Mouse (Mus musculus) heart, adult 9 months (tissue): ENCODE measurements at regions not wholly inside any gene's neighbourhood (a gene's known extent, or its start where the extent isn't known, plus 50 kb on each side); places are given as distances from the start of the nearest gene placed in this dataset.

Source experiments
- DNase-seq, 2 experiments: peaks; one replicate each; pipeline ENCODE4 v3.0.0; 2022; ENCODE audit warnings: low spot score in 2 of 2

DNA sequence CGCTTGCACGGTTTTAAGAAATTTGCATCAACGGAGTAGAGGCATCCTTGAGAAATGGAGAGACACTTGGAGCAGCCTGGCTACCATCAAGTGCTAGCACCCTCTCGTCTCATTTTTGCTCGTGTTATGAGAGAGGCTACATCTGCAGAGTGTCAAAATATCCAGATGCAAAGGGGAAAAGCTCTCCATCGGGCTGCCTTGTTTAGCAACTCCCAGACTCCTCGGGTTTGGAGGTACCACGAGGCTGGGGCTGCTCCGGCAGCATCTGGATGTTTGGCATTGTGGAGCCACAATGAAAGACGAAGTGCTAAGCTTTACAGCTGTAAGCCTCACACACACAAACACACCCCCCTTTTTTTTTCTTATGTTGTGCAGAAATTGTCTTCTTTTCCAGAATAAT, 270.5 kb upstream of the Gm765 start:
- no peak for DNase-seq

DNA sequence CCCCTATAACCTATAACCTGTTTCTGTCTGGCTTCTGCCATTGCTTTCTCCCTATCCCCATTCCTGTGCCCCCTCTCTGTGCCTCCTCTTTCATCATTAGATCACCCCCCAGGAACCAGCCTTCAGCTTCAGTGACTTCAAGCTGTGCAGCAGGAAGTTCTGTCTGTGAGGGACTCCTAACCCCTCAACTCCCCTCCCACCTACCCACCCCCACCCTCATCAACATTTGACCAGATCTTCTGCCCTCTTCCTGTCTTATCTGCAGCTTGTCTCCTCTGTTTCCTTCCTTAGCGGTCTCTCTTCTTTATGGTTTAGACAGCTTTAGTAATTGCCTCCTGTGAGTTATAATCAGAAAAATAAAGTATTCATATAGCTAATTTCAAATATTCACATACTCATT, 266.6 kb upstream of the Gm765 start:
- DNase-seq: no peak

DNA sequence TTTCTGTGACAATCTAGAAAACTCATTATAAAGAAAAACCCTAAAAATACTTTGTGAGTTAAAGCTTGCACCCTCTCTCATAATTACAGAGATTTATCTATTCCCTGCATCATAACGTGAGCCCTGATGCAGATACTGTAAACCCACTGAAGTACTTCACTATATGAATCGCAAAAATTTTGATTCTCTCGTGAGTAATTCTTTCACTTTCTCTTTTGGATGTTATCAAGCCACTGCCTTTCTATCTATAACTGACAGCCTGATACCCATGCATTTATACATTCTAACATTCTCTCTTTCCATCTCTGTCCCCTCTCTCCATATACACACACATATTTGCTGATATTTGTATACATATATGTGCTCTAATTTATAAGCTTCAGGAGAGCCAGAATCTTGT, 264.1 kb upstream of the Gm765 start:
- DNase-seq: no peak

DNA sequence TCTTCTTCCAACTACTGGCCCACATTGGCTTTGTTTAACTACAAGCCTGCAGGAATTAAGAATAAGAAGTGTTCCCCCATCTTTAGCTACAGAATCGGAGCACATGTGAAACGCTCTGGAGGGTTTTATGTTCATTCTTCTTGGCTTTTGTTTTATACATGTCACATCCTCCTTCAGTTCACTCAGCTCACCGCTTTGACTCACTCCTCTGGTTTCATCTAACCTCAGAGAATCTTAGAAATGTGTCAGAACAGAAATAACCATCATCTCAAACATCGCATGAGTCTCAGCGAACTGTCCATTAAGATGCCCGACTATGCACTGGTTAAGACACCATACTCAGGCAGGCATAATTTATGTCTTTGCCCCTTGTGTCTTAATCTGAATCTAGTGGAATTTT, 255.1 kb upstream of the Gm765 start:
- DNase-seq: no peak

DNA sequence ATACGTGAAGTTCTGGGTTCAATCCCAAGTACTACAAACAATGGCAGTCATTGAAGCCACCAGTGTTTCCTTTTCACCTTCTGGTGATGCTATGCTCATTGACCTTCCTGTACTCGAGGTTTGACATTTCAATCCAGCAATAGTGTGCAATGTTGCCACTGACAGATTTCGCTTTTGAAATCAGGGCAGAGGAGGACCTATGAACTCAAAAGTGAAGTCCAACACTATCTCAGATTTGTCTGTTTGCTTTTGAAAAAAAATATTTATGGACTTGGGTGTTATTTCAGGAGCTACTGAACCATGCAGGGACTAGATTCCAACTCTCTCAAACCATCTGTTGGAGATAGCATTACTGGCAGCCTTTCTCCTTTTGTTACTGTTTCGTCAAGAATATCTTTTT, 248.4 kb upstream of the Gm765 start:
- DNase-seq: no peak

DNA sequence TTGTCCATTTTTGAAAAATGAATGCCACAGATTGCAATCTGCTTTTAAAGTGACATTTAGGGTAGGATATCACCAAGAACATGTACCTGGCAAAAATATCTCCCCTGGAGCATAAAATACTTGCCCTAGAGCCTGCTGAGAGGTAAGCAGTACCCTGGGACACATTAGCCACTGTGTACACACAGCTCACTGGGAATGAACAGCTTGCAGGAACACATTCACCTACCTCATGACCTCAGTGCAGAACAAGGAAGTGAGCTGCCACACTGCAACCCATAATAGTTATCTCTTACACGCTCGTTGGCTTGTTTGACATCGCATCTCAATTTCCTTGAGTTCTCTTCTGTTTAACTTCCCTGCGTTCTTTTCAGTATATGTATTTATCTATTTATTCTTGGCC, 246.4 kb upstream of the Gm765 start:
- no peak for DNase-seq

DNA sequence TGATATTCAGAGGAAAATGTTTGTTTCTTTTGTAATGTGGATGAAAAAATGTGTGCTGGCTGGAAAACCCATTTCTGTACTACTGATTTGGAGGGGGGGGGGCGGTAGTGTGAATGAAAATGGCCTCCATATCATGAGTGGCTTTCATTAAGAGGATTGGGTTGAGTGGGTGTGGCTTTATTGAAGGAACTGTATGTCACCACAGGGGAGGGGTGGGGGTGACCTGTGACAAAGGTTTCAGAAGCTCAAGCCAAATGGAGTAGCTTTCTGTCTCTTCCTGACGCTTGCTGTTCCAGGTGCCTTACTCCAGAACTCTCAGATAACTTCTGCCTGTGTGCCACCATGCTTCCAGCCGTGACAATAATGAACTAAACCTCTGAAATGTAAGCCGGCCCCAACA, 242.0 kb upstream of the Gm765 start:
- no peak for DNase-seq

DNA sequence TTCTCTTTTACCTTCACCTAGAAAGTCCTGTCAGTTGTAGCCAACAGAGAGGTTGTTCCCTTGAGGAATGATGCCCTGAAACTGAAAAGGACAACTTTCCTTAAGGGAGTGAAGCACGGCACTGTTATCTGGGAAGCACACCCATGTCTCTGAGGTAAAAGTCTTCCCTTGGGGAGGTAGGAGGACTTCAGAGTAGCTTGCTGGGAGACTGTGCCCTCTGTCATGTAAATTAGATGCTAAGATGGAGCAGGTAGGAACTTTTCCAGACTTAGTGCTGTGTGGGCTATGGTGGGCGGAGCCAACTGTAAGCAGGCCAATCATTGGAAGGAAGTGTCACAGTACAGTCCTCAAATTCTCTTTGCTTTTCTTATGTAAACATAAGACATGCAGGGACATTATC, 240.3 kb upstream of the Gm765 start:
- no peak for DNase-seq

DNA sequence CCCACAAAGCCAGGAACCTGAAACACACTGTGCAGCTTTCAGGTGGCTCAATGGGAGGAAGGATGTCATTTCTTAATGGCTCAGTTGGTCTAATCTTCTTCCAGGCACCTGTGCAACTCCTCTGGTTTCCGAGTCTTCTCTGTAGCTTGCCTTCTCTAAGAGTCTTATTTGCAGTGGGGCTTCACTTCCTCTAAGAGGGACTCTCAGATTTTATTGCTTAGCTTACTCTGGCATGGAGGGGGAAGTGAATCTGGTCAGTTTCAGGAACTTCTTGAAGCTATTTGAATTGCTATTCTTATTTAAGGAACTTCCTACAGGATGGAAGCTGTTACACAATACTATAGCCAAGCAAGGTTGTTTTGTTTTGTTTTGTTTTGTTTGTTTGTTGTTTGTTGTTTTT, 232.7 kb upstream of the Gm765 start:
- no peak for DNase-seq

DNA sequence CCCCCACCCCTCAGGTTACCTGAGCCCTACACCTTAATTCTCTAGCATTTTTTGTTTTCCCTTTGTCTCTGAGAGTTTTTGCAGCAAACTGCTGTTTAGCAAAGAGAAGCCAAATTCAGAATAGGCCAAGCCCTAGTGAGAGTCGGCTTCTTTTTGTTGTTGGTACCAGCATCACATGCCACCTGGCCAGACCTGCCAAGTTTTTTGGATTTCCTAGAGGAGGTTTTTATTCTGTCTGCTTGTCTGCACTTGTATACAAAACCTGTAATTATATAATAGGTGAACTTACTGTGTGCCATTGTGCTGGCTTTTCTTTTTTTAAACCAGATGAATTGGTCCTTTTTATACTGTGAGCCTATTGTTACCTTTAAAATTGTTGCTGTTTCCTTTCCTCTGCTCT, 213.1 kb upstream of the Gm765 start:
- no peak for DNase-seq

DNA sequence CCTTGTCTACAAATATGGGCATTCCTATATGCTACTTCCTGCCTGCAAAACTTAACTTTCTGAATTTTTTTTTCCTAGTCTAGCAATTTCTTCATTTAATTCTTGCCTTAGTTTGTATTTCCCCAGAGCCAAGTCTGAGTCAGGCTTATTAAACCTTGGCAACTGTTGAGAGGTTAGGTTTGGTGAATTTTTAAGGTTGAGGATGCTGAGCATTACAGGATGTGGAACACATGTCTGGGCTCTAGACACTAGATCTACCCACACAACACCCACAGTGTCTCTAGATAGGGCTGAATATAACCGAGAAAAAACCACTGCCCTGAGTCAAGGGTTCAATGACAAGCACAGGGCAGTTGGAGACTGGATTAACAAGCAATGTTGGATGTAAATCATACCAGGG, 211.4 kb upstream of the Gm765 start:
- DNase-seq: no peak

DNA sequence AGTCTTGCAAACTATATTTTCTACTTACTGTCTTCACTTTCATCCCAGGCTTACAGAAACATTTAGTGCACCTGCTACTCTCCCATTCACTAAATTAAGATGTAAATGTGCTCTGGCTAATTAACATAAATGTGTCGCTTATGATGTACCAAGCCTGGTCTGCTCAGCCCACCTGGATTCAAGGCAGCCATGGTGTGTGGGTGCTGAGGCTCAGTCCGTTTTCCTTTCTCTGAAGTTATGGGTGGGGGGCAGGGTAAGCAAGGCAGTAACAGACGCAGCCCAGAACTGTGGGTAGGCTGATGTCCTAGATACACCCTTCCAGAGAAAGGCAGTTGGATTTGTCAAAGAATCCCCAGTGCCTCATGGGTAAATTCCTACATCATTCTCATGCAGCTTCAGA, 209.2 kb upstream of the Gm765 start:
- DNase-seq: no peak

DNA sequence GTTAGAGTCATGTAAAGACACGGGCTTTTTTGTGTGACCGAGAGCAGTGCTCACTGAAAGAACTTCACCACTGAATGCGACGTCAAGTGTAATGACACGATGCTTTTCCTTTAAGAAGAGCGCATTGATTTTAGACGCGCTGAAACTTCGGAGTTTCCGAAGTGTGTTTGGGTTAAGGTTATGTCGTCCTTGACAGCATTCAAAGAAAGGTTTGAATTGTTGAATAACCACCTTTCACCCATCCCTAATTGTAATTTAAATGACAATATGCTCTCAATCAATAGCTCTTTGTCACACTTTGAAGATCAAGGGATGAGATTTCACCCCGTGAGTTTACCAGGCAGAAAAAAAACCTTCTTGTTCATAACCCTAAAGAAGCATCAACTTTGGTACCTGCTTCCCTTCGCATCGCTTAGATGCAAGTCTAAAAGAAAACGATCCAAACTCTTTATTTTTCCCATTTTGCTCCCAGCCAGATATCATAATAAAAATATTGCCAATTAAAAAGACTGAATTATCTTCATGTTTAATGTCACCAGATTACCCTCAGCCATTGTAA, 184.4 kb upstream of the Gm765 start:
- no peak for DNase-seq

DNA sequence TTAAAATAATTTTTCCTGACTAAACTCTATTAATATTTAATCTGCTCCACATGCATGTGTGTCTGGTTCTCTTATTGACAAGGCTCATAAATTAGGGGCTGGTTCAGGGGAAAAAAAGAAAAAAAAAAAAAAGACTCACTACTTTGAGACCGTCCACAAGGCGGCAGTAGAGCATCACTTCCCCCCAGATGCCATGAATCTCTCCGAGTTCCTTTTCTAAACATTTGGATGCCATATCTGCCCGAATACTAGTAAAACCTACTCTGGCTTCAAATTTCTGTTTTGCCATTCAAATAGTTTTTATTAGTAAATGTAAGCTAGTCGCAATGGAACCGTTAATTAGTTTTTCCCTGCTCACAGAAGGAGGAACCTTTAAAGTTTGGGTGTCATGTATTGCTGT, 182.7 kb upstream of the Gm765 start:
- peak in 1 of 2 experiments; percentile 11 for DNase-seq

DNA sequence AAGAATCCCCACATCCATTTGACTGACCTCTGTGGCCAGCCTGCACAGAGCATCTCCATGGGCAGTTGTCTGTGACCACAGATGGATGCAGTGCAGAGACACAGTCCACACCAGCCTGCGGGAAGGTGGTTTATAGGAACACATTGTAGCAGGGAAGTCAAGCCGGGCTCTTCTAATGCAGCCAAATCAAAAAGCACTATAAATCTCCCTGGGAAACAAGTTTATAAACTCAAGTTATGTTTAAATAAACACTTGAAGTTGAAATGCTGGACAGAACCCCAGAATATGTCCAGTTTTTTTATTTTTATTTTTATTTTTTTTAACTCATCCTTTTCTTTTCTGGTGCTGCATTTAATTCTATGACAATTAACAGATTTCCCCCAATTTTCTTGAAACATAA, 182.1 kb upstream of the Gm765 start:
- DNase-seq: no peak

DNA sequence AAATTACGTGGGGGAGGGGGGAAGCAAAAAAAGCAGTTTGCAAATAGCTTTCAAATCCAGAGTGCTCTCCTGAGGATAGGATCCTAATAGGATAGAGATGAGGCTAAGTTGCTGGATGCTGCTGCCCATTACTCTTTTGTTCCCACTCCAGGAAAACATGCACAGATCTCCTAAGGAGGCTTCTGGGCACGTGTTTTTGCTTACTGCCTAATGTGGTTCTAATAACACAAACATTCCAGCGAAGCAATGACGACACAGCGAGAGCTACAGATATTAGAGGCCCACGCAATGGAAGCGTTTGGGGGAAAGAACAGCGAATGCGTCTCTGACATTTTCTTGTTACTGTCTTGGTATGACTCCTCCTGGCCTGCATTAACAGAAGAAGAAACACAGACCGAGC, 179.0 kb upstream of the Gm765 start:
- no peak for DNase-seq

DNA sequence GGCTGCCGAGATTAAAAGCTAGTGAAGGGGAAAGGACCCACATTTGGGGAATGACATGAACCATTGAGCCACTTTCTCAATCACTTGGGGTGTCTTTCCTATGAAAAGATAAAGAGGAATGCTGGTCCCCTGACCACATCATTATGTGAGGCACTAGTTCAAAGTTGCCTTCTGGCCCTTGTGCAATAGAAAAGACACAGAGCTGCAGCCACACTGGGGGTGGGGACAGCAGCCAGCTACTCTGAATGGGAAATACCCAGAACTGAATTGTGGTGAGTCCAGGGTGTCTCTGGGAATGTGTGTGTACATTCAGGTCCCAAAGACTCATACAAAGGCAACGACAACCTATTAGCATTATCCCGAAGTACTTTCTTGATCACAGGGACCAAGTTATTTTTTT, 172.3 kb upstream of the Gm765 start:
- DNase-seq: no peak

DNA sequence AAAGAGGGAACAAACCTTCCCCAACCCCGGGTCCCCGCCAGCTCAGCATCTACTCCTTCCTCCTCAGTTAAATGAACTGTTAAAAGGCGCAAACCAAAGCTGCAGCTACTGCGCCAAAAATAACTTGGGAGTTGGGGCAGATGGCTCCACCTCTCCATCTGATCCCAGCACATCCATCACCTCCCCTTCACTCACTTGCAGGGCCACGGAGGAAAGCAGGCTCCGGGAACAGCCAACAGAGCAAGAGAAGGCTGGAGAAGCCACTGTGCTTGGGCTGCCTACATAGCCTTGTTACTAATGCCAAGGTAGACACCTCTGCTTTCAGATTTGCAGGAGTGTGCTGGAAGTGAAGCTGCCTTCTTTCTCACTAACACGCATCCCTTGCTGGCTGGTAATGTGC, 171.8 kb upstream of the Gm765 start:
- no peak for DNase-seq

DNA sequence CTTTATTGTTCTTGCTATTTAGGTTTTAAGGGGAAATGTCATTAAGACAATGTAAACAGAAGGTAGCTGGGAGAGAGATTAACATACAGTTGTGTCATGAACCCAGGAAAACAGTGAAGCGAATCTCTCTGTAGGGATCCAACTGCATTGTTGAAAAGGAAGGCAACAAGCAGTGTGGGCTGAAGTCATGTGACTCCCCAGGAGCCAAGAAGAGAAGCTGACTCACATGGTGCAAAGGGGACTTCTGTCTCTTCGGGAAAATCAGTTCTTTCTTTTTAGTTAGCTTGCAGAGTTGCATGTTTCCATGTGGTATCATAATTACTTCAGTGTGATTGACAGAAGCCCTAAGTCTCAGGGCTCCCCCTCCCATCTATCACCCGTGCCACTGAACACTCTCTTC, 170.7 kb upstream of the Gm765 start:
- DNase-seq: no peak

DNA sequence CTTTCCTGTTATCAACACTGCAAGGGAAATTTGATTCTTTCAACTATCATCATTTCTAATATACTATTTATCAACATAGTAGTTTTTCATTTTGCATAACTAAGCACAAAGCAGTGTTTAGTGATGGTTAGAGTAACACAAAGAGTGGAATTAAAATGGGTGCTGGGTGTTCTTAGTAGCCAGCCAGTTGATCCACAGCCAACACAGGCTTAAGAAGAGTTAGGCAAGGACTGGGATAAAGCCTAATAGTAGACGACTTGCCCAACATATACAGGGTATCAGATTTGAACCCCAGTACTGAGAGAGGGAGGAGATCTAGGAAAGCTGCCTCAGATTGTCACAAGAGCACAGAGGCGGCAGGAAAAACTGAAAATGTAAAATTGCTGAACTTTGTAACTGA, 160.2 kb upstream of the Gm765 start:
- DNase-seq: no peak

DNA sequence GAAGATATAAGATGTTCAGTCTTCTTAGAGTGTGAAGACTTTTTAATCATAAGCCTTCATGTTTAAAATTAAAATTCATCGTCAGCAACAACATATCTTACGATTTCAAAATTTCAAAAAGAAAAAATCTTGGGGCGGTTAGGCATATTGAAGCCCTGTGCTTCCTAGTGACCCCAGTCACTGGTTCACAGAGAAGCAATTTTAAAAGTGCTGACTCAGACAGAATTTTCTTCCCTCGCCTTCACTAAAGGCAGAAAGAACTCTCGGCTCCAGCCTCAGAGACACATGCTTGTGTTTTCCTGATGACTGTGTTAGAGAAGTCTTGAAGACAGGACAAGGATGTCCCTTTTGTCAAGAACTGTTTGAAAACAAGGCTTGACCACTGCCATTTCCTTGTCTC, 157.2 kb upstream of the Gm765 start:
- DNase-seq: no peak

DNA sequence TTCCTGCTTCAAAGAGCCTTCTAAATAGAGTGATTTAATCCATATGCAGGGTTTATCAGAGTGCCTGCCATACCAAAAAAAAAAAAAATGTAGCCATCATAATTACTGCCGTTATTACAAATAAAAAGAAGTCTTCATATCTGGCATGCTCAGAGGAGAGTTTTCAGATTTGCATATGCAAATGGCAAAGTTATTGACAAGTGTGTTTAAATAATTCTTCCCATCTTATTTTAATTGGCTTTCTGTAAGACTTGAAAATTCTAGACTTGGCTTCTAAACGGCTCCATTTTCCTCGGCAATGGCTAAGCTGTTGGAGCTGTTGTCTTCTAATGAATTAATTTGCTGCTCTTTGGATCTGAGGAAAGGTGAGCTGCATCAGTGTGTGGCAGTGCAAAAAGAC, 144.1 kb upstream of the Gm765 start:
- no peak for DNase-seq

DNA sequence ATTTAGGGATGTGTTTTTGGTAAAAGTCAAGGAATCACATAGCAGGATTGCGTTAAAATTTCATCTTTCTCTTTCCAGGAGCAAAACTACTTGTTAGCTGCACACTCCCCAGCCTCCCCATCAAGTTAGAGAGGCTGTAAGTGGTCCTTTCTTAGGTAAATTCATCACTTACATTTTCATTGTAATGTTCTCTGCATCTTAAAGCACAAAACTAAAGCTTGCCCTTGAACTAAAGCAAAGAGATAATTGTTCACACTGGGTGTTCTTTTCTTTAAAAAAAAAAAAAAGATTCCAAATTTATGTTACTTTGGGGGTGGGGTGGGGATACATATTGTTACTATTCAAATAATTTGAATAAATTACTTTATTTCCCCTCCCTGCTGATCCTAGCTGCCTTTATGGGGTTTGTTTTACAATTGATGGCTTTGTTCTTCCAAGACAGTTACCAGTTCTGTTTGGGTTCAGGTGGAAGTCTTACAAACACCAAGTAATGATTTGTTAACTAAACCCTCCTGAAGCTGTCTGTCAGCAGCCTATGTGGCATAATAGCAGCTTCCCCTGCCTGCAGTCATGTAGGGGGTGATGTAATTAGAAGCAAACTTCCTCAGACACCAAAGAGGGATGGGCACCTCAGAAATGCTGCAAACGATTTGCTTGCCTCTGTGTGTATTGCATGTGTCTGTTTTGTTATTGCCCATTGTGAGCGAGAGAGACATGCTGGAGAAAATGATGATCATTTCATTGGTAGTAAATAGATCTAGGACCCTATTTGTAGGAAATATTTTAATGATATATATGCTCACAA, 141.0 kb upstream of the Gm765 start:
- DNase-seq: no peak

DNA sequence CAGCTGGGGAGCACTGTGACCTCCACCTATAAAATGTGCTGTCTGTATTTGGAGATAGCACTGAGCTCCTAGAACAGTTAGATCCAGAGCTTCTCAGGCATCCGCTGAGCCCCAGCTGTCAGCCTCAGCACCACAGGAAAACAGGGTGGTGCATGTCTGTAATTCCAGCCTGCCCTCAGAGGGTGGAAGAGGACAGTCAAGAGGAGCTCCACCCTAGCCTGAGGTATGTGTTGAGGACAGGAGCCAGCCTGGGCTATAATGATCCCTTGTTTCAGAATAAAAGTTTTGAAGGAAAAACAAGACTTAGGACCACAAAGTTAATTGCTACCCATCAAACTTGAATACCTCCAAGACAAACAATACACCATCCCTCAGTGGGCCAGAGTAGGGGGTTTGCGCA, 139.8 kb upstream of the Gm765 start:
- no peak for DNase-seq
